Comparison of ENCODE assay signal across 32 mouse cellular contexts in genomic region chr2:21676084-21676838, GRCm38 (mm10).
DNase-seq lines count a peak whose midpoint lies in the region; ATAC-seq and TF ChIP-seq lines count a peak whose summit lies in the region.
"Had no signal": no experiment of that assay in that cellular context is flagged by ENCODE, and none has a peak within 500 bp of the region (broad histone marks: within the 10 kb centered on the region; RNA-seq: fewer than 3 reads in every experiment).

No protein-coding gene starts in this region.

- peak; percentile 58 for ATAC-seq in stomach, embryonic 14.5 days (ENCODE audit: insufficient number of reproducible peaks, insufficient read depth, low FRiP score, low read depth)
- no peak for ATAC-seq in lung, postnatal 0 days
- ATAC-seq: forebrain, embryonic 13.5 days; midbrain, embryonic 15.5 days; Patski had no signal

- DNase-seq in cerebellum, adult 9-10 months, result peak; percentile 34
- DNase-seq in cerebellum, adult 11-12 months, result no peak
- DNase-seq in layer of hippocampus, adult 9-11 months, result peak; percentile 33
- DNase-seq in layer of hippocampus, postnatal 36 days, result no peak
- DNase-seq in Muller cell, postnatal 12 days (ENCODE audit: inconsistent ontology term), result peak; percentile 19
- no peak for DNase-seq in midbrain, embryonic 10.5 days (ENCODE audit: low spot score)
- no peak for DNase-seq in lung, postnatal 0 days (ENCODE audit: low spot score)
- DNase-seq: adrenal gland, postnatal 10 days; cerebellum, adult 18-20 months; cerebellum, postnatal 25 days; gastrocnemius, postnatal 25 days; heart, adult 18-20 months; heart, postnatal 4 days; kidney, adult 11 months; kidney, postnatal 25 days; liver, embryonic 13.5 days; lung, adult 18-20 months; lung, postnatal 10 days; right cerebral cortex, adult 18-20 months; spleen, adult 18-20 months; thymus, adult 18-20 months; thymus, postnatal 36 days had no signal

- no peaks in the 10 kb centered on the region for H3K27me3 ChIP-seq in stomach, embryonic 14.5 days (ENCODE audit: control insufficient read depth, insufficient read depth, low read length)
- H3K27me3 ChIP-seq in midbrain, embryonic 10.5 days (ENCODE audit: low read depth, poor library complexity, severe bottlenecking), result no peaks in the 10 kb centered on the region
- H3K27me3 ChIP-seq in lung, postnatal 0 days (replicated peaks; ENCODE audit: insufficient read depth, low read length), result no peaks in the 10 kb centered on the region
- H3K27me3 ChIP-seq: forebrain, embryonic 13.5 days; hindbrain, embryonic 13.5 days; kidney, embryonic 15.5 days; limb, embryonic 15.5 days; liver, embryonic 13.5 days; midbrain, embryonic 15.5 days; Patski had no signal

- TF ChIP-seq CTCF in lung, postnatal 0 days (IDR thresholded peaks at IDR 0.05), result no peak

- WGBS in stomach, embryonic 14.5 days, result 71% methylated on average over 4 of the region's 4 CpGs
- 87% methylated on average over 4 of the region's 4 CpGs for WGBS in midbrain, embryonic 10.5 days
- 63% methylated on average over 4 of the region's 4 CpGs for WGBS in lung, postnatal 0 days

- no peak overlapping the region for H3K4me2 ChIP-seq in stomach, embryonic 14.5 days (replicated peaks; ENCODE audit: low read depth, low read length)
- no peak overlapping the region for H3K4me2 ChIP-seq in lung, postnatal 0 days (replicated peaks; ENCODE audit: low read depth, low read length)
- H3K4me2 ChIP-seq: forebrain, embryonic 13.5 days; heart, embryonic 11.5 days; hindbrain, embryonic 13.5 days; kidney, embryonic 15.5 days; limb, embryonic 15.5 days; liver, embryonic 13.5 days; midbrain, embryonic 15.5 days had no signal

- no peaks in the 10 kb centered on the region for H3K4me1 ChIP-seq in stomach, embryonic 14.5 days (ENCODE audit: control insufficient read depth, insufficient read depth, low read length)
- no peaks in the 10 kb centered on the region for H3K4me1 ChIP-seq in midbrain, embryonic 10.5 days
- no peaks in the 10 kb centered on the region for H3K4me1 ChIP-seq in lung, postnatal 0 days (ENCODE audit: insufficient read depth, low read depth, low read length)
- H3K4me1 ChIP-seq: forebrain, embryonic 13.5 days; hindbrain, embryonic 13.5 days; kidney, embryonic 15.5 days; limb, embryonic 10.5 days; limb, embryonic 15.5 days; liver, embryonic 13.5 days; midbrain, embryonic 15.5 days had no signal

- H3K36me3 ChIP-seq in stomach, embryonic 14.5 days (ENCODE audit: control insufficient read depth, insufficient read depth, low read length), result no peaks in the 10 kb centered on the region
- no peaks in the 10 kb centered on the region for H3K36me3 ChIP-seq in midbrain, embryonic 10.5 days
- no peaks in the 10 kb centered on the region for H3K36me3 ChIP-seq in lung, postnatal 0 days (ENCODE audit: insufficient read depth, low read length)
- H3K36me3 ChIP-seq: G1E; hindbrain, embryonic 13.5 days; kidney, embryonic 15.5 days; limb, embryonic 10.5 days; limb, embryonic 15.5 days; liver, embryonic 13.5 days; midbrain, embryonic 15.5 days had no signal

- H3K27ac ChIP-seq in stomach, embryonic 14.5 days (ENCODE audit: low read length), result no peak overlapping the region
- H3K27ac ChIP-seq in midbrain, embryonic 10.5 days (replicated peaks), result no peak overlapping the region
- no peak overlapping the region for H3K27ac ChIP-seq in lung, postnatal 0 days (ENCODE audit: low read length)
- H3K27ac ChIP-seq: forebrain, embryonic 13.5 days; hindbrain, embryonic 13.5 days; kidney, embryonic 15.5 days; limb, embryonic 10.5 days; limb, embryonic 15.5 days; liver, embryonic 13.5 days; midbrain, embryonic 15.5 days had no signal

- H3K4me3 ChIP-seq in stomach, embryonic 14.5 days (ENCODE audit: low read depth, low read length), result no peak overlapping the region
- no peak overlapping the region for H3K4me3 ChIP-seq in midbrain, embryonic 10.5 days
- no peak overlapping the region for H3K4me3 ChIP-seq in lung, postnatal 0 days (ENCODE audit: low read depth, low read length)
- H3K4me3 ChIP-seq: forebrain, embryonic 13.5 days; hindbrain, embryonic 13.5 days; kidney, embryonic 15.5 days; limb, embryonic 10.5 days; limb, embryonic 15.5 days; liver, embryonic 13.5 days; midbrain, embryonic 15.5 days had no signal

- H3K9ac ChIP-seq in stomach, embryonic 14.5 days (replicated peaks; ENCODE audit: low read depth, low read length), result no peak overlapping the region
- no peak overlapping the region for H3K9ac ChIP-seq in lung, postnatal 0 days (replicated peaks; ENCODE audit: low read depth)
- H3K9ac ChIP-seq: forebrain, embryonic 13.5 days; hindbrain, embryonic 13.5 days; kidney, embryonic 15.5 days; limb, embryonic 15.5 days; liver, embryonic 13.5 days; midbrain, embryonic 15.5 days had no signal

- H3K9me3 ChIP-seq in stomach, embryonic 14.5 days (ENCODE audit: control insufficient read depth, low read depth, low read length), result no peaks in the 10 kb centered on the region
- no peaks in the 10 kb centered on the region for H3K9me3 ChIP-seq in midbrain, embryonic 10.5 days (replicated peaks)
- no peaks in the 10 kb centered on the region for H3K9me3 ChIP-seq in lung, postnatal 0 days (ENCODE audit: low read length)
- H3K9me3 ChIP-seq: forebrain, embryonic 13.5 days; G1E; hindbrain, embryonic 13.5 days; kidney, embryonic 15.5 days; limb, embryonic 10.5 days; limb, embryonic 15.5 days; liver, embryonic 13.5 days; midbrain, embryonic 15.5 days had no signal

- TF ChIP-seq EP300 in lung, postnatal 0 days (IDR thresholded peaks at IDR 0.05), result no peak

Comparison
In these comparisons a context has a peak if more than half of its experiments do, and no peak if none do; other contexts are left out.
1. DNase-seq: peak in cerebellum, adult 9-10 months (single experiment), layer of hippocampus, adult 9-11 months (single experiment) and Muller cell, postnatal 12 days (single experiment); none in cerebellum, adult 11-12 months (single experiment), layer of hippocampus, postnatal 36 days (0 of 2), midbrain, embryonic 10.5 days (single experiment) and lung, postnatal 0 days (single experiment).